Mouse (Mus musculus) MEL-GATA-1-ER (cell line): ENCODE data around the gene Gdf5.
A peak's percentile ranks its signal among the peaks of the same experiment; 100 is the strongest.

Source experiments
- DNase-seq: peaks from one replicate; pipeline ENCODE4 v3.0.0-alpha.2; 2012; ENCODE audit warnings: low read depth; ENCODE audit errors: extremely low read depth

Gdf5 gene

DNA sequence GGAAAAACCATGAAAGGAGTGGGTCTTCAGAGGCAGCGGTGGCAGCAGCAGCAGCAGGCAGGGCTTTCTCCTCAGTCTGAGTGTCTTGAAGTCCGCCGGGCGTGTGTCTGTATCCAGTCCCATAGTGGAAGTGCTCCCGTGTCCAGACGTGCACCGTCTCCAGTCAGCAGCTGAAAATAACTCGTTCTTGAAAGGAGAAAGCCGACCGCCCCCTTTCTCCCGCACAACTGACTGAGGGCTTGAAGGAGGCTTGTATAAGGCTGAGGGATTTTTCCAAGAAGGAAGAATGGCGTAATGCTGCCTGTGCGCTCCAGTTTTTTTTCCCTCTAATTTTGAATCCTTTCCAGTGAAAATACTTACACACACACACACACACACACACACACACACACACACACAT lies at the start of gene Gdf5:
TSS of gene Gdf5 (minus strand) at position 244 of the 400 bp plus-strand sequence.
- DNase-seq = no peak

DNA sequence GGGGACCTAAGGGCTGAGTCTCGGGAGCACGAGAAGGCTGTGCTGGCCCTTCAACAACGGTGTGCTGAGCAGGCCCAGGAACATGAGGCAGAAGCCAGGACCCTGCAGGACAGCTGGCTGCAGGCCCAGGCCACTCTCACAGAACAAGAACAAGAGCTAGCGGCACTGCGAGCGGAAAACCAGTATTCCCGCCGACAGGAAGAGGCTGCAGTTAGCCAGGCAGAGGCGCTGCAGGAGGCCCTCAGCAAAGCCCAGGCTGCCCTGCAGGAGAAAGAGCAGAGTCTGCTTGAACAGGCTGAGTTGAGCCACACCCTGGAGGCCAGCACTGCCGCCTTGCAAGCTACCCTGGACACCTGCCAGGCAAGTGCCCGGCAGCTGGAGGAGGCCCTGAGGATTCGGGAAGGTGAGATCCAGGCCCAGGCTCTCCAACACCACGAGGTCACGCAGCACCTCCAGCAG lies 46.7 kb upstream of the Gdf5 start:
- DNase-seq = no peak

DNA sequence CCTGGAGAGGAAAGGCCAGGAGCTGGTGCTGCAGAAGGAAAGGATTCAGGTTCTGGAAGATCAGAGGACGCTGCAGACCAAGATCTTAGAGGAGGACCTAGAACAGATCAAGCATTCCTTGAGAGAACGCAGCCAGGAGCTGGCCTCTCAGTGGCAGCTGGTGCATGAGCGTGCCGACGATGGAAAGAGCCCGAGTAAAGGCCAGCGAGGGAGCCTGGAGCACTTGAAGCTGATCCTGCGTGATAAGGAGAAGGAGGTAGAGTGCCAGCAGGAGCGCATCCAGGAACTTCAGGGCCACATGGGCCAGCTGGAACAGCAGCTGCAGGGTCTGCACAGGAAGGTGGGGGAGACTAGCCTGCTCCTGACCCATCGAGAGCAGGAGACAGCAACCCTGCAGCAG lies 46.0 kb upstream of the Gdf5 start:
- DNase-seq = no peak

DNA sequence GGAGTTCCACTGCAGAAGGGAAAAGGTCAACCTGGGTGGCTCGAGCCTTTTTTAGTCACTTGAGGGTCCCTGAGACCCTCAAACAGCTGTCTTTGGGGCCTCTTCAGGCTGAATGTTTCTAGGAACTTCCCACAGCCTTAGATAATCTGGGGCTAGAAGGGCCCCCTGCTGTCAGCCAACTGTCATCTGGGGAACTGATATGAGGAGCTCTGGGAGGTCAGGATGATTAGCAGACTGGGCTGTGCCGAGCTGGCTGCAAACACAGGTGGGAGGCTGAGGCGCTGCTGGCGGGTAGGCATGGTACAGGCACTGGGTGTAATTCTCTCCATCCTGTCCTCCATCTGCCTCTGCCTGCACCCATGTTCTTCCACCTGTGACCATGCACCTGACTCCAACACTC lies 43.9 kb upstream of the Gdf5 start:
- peak; percentile 68 for DNase-seq

DNA sequence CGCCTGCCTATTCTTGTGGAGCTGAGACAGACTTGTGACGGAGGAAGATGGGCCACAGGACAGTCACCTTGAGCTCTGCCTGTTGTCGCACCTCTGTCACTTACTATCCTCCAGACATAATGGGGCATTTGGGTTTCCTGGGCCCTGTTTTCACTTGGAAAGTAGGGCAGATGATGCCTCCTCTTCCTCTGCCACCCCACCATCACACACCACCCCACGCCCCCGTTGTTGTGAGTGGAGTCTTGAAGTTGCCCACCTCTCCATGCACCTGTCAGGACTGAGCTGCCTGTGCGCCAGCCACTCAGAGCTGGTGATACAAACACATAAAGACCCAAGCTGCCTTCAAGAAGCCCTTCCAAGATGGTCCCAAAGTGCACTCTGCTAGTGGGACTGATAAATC lies 42.0 kb upstream of the Gdf5 start:
- DNase-seq = no peak

DNA sequence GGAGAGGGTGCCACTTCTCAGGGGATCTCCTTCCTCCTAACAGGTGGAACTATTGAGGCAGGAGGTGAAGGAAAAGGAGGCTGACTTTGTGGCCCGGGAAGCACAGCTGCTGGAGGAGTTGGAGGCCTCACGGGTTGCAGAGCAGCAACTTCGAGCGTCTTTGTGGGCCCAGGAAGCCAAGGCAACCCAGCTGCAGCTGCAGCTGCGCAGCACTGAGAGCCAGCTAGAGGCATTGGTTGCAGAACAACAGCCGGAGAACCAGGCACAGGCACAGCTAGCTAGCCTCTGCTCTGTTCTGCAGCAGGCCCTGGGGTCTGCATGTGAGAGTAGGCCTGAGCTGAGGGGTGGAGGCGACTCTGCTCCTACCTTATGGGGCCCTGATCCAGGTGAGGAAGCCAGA lies 40.6 kb upstream of the Gdf5 start:
- DNase-seq = no peak

DNA sequence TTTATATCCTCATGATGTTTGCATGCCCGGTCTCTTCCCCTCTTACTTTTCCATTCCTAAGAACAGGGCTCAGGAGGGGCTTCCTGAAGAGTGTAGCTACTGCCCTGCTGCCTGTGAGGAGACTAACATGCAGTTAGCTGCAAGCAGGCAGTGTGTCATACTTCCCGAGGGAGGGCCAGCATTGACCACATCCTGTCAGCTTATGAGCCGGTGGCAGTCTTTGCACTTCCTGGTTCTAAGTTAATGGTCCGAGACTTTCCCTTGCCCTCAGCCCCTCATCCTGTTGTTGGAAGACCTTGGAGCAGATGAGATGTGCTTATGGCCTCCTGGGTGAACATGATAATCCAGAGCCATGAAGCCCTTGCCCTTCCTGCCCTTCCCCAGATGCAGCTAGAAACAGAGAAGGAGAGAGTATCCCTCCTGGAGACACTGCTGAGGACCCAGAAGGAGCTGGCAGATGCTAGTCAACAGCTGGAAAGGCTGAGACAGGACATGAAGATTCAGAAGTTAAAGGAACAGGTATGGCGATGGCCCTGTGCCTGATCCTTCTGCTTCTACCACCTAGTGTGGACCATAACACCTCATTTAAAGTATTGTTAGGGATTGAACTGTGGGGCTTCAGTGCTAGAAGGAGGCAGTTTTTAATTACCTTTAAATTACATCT lies 34.3 kb upstream of the Gdf5 start:
- no peak for DNase-seq

DNA sequence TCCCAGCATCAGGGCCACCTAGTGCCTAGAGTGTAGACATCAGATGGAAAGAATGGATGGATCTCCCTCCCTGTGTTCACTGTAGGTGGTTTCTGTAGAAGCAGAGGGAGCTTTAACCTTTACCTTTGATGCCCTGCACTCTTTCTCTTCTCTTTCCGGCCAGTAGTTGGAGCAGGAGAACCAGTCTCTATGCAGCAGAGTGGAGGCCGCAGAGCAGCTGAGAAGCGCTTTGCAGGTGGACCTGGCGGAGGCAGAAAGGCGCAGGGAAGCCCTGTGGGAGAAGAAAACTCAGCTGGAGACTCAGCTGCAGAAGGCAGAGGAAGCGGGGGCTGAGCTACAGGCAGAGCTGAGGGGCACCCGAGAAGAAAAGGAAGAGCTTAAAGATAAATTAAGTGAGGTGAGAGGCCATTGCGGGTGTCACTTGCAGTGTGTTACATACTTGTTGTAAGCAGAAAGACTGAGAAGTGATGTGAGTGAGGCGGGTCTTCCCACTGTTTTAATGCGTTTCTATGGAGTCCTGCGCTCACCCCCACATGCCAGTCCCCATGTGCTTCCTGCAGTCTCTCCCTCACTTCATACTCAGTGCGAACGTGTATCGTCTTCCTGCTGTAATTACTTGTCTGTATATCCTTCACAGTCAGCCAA lies 29.0 kb upstream of the Gdf5 start:
- DNase-seq = no peak

DNA sequence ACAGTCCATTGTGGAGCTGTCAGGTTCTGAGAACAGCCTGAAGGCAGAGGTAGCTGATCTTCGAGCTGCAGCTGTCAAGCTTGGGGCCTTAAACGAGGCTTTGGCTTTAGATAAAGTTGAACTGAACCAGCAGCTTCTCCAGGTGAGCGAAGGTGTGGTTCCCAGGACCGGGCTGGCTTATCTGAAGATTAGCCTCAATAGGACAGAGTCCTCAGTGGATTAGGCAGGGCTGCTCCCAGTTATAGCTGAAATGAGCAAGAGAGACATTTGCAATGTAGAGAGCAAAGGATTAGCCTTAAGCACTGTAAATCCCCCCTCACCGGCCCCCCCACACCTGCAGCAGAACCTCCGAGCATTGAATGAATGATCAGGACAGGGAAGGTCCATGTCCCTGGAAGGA lies 28.2 kb upstream of the Gdf5 start:
- no peak for DNase-seq

DNA sequence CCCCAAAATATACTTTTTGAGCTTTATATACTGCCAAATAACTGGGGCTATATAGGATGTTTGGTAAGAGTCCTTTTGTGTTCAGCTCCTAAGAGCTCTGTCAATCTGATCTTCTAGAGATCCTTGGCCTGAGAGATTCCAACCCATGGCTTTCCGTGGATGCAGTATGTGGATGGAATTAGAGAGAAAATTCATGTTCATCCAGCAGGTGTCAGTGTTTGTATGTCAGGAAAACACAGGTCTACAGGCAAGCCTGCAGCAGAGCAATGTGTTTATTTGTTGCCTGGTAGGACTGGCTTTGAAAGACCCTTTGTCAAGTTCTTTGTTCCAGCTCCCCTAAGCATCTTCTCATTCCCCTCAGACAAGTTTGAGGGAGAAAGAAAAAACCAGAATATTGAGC lies 17.8 kb upstream of the Gdf5 start:
- no peak for DNase-seq

DNA sequence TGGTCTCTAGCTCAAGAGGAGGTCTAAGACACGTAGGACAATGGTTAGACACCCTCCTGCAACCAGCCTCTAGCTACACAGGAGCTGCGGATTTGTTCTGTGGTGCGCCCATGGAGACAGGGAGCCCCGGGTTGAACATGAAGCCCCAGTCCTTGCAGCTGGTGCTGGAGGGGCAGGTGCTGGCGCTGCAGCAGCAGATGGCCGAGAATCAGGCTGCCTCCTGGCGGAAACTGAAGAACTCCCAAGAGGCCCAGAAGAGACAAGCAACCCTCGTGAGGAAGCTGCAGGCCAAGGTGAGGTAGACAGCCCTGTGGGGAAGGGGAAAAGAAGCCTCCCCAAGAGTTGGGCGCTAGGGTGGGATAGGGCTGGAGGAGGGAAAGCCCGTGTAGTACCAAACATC lies 16.7 kb upstream of the Gdf5 start:
- DNase-seq = no peak

DNA sequence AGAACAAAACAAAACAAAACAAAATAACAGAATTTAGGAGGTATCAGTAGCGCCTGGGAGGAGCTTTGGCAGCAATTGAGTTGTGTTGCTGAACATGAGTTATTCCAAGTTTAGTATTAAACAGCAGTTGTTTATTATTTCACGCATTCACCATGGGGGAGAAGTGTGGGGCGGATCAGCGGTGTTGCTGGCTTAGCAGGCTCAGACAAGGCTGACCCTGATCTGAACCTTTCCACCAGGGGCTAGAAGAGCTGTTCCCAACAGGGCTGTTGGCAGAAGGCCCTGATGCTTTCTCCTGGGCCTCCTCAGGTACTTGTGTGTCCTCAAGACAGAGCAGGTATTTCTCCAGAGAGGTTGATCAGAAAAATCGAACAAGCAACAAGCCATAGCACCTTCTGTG lies 14.8 kb upstream of the Gdf5 start:
- DNase-seq = no peak

DNA sequence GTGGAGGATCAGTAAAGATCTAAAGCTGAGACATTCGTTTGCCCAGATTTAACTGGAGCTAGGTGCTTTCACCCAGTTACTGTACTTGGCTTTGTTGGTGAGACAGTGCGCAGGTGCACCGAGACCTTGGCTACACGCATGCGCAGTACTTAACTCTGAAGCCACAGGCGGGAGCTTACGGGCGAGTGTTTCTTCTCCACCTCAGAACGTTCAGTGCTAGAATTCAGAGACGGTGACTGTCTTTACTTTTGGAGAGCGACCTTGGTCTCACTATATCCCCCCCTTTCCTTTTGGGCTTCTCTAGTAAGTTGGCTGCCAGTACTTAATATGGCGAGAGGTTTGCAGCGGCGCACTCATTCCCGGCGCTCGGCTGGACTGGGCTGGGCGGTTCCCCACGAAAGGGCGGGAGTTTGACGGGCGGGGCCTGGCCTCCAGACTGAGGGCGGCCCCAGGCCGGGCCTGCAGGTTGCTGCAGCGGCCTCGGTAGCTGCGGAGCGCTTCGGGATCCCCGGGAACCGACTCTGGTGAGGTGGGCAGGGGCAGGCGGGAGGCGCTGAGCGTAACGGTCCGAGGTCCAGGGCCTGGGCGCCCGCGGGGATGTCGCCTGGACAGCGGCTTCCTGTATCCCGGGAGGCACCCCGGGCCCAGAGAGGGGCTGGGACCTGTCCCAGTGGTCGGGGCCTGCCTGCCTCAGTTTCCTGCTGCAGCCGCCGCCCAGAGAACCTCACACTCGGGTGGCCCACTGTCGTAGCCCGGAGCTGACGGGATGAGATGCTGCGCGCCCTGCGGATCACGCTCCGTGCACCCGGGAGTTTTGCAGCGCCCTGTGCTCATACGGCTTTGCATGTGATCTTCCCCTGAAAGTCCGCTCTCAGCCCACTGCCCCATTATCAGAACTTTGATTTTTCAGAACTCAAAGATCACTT lies 11.2 kb upstream of the Gdf5 start, which contains the start of gene Cep250:
TSS of gene Cep250 (plus strand) at position 325 of the 926 bp plus-strand sequence.
- DNase-seq = peak; percentile 77

DNA sequence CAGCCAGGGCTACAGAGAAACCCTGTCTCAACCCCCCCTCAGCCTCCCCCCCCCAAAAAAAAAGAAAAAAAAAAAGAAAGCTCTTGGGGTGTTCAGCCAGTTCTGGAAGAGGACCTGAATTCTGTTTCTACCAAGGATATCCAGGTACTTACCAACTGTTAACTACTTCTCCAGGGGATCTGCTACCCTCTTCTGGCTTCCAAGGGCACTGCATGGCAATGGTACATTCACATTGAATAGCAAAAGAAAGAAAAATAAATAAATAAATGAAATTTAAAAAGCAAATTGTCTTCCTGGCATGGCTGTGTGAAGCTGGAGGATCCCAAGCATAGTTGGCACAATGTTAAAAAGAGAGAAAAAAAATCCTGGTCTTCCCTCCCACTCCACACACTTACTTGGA lies 6.8 kb upstream of the Gdf5 start:
- DNase-seq = no peak

DNA sequence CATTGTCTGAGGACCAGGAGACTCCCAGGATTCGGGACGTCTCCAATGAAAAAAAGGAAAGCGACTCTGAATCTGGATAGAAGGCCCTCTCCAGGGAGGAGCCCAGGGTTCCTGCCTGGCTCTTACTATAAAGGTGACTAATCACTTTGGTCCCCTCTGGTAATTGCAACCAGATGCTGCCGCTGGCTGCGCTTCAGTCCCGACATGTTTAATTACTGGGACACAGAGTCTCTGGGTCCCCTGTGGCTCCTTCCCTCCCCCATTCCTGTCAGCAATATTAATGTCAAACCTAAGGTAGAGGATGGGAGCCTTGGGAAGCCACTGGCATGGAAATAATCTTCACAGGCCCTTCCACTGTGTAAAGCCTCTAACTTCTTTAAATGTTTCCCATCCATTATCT lies 4.2 kb upstream of the Gdf5 start:
- no peak for DNase-seq

DNA sequence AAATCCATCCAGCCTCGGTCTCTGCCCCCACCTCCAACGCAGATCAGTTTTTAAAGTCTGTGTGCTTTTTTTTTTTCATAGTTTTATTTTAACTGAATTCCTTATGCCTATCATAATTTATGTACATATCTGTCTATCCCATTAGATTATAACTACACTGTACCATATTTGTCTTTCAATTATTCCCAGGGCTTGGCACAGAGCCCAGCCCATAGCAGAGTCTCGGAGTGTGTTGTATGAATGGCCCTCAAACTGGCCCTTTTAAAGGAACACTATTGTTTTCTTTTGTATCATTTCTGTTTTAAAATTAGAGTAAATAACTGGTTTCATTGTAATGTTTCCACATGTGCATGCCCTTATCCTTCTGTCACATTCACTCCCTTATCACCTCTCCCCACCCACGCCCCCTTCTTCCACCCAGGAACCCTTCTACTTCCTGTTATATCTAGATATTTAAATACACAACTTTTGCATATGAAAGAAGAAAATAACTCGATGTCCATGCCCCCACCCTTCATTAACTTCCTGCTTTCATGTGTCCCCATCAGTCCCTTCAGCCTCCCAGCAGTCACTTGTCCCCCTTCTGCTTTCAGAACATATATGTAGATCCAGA lies 2.3 kb upstream of the Gdf5 start:
- DNase-seq = peak; percentile 87

DNA sequence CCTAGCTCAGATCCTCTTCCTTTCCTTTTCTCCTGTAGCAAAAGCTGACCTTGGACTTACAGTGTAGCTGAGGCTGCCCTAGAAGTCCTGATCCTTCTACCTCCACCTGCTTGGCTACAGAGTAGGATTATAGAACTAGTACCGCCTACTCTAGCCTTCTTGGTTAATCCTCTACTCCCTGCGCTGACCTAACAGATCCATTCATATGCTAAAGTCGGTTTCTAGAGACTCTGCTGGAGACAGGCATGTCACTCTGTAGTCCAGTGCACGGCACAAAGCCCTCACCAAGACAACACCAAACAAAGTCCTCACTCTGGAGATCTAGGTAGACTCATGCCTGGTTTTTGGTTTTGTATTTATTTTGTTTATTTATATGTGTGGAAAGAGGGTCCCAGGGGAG lies 1.3 kb upstream of the Gdf5 start:
- no peak for DNase-seq

DNA sequence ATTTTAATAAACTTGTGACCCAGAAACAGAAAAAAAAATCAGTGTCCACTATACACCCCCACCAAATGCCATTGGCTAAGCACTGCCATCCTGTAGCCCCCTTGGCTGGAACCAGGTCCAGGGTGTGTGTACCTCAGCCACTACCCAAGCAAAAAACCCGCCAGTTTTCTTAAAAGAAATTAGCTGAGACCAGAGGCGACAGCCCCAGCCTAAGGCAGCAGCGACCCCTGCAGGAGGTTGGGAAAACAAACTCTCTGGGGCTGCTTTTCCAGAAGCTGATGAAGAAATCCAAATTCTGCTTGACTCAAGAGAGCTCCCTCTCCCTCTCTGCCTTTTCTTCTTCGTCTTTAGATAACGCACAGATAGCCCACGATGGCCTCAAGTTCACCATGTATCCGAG lies 902 bp upstream of the Gdf5 start:
- peak; percentile 53 for DNase-seq

DNA sequence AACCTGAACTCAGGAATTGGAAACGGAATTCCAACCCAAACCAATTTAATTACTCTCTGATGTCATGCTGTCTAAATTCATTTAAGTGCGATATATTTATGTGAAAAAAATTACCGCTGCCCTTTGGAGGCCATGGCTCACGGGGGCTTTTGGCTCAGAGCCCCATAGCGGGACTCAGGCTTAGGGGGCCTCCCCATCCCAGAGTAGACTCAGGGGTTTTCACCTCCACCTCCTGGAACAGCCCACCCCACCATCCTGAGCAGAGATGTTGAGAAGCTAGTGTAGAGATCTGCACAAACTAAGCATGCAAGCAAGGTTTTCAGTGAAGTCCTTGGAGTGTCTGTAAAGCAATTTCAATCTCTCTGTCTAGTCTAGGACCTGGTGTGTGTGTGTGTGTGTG lies 413 bp upstream of the Gdf5 start:
- DNase-seq = no peak

DNA sequence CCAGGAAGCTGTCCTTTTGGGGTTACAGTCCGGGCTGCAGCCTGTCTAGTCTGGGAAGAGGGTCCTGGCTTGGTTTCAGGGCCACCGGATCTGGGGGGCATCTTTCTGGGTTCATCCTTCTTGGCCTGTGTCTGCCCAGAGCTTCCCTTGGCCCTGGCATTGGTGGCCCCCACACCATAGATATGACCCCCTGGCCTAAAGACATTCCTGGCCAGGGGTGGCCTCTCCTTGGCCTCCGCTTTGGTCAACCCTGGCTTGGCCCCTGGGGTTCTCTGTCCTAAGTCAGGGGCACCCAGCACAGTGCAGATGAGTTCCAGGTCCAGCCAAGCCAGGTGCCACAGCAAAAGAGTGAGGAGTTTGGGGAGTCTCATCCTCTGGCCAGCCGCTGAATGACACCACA lies 482 bp downstream of the Gdf5 start:
- DNase-seq = no peak

DNA sequence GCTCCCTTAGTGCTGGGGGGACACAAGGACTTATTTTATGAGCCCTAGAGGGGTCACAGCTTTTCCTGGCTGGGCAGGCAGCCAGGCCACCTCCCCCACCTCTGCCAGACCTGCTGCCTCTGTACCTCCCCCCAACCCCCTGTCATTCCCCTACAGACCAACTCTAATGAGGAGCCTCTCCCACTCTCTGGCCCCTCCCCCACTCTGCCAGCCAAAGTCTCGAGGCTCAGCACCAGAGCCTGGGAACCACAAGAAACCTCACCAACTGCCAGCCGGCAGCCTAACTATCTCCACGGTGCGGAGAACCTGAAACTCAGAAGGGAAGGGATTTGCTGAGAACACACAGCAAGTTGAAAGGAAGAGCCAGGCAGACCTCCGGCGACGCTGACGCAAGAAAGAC lies 1.7 kb downstream of the Gdf5 start:
- no peak for DNase-seq
